ENCODE assay signal across 8 mouse cellular contexts in genomic region chr15:27778256-27778655, GRCm38 (mm10).
DNase-seq lines count a peak whose midpoint lies in the region; ATAC-seq and TF ChIP-seq lines count a peak whose summit lies in the region.
"Had no signal": no experiment of that assay in that cellular context is flagged by ENCODE, and none has a peak within 500 bp of the region (broad histone marks: within the 10 kb centered on the region; RNA-seq: fewer than 3 reads in every experiment).

No protein-coding gene starts in this region.

- no peaks in the 10 kb centered on the region for H3K9me3 ChIP-seq in hindbrain, embryonic 12.5 days (replicated peaks)
- H3K9me3 ChIP-seq in midbrain, embryonic 16.5 days (replicated peaks; ENCODE audit: control insufficient read depth, low read length, poor library complexity, severe bottlenecking): no peaks in the 10 kb centered on the region
- H3K9me3 ChIP-seq: megakaryocyte, embryonic 14.5 days had no signal

- TF ChIP-seq CTCF in layer of hippocampus, adult 2 months (conservative IDR thresholded peaks at IDR 0.05): no peak

- peak; percentile 36 for ATAC-seq in hindbrain, embryonic 12.5 days (ENCODE audit: low FRiP score)
- ATAC-seq in midbrain, embryonic 16.5 days: no peak
- no peak for ATAC-seq in frontal cortex, adult (ENCODE audit: low TSS enrichment)

- H3K27me3 ChIP-seq in hindbrain, embryonic 12.5 days: no peaks in the 10 kb centered on the region
- H3K27me3 ChIP-seq in midbrain, embryonic 16.5 days (ENCODE audit: control insufficient read depth, insufficient read depth, low read depth, low read length): no peaks in the 10 kb centered on the region

- peaks cover 72% of the 10 kb centered on the region for H3K4me1 ChIP-seq in hindbrain, embryonic 12.5 days
- H3K4me1 ChIP-seq in midbrain, embryonic 16.5 days (ENCODE audit: control insufficient read depth, insufficient read depth, low read length): peaks cover 66% of the 10 kb centered on the region

- H3K4me2 ChIP-seq in hindbrain, embryonic 12.5 days (replicated peaks): 0 out of 2 replicates have a peak overlapping the region, but pooled peaks have one; percentile 5
- H3K4me2 ChIP-seq in midbrain, embryonic 16.5 days (ENCODE audit: low read length): no peak overlapping the region

- peak overlapping the region; percentile 86 for H3K27ac ChIP-seq in layer of hippocampus, adult 2 months
- H3K27ac ChIP-seq in hindbrain, embryonic 12.5 days: peak overlapping the region; percentile 81
- H3K27ac ChIP-seq in midbrain, embryonic 16.5 days (ENCODE audit: low read length): peak overlapping the region; percentile 20; the same call in 1 of the 2 replicates

- H3K9ac ChIP-seq in hindbrain, embryonic 12.5 days: 0 out of 2 replicates have a peak overlapping the region, but pooled peaks have one; percentile 13
- H3K9ac ChIP-seq in midbrain, embryonic 16.5 days (ENCODE audit: low read depth, low read length): 0 out of 2 replicates have a peak overlapping the region, but pooled peaks have one; percentile 2

- 43% methylated on average over 3 of the region's 3 CpGs for WGBS in hindbrain, embryonic 12.5 days
- 28% methylated on average over 3 of the region's 3 CpGs for WGBS in midbrain, embryonic 16.5 days

- H3K4me3 ChIP-seq in layer of hippocampus, adult 2 months: no peak overlapping the region; the same call in 1 of the 2 replicates
- no peak overlapping the region for H3K4me3 ChIP-seq in hindbrain, embryonic 12.5 days
- no peak overlapping the region for H3K4me3 ChIP-seq in midbrain, embryonic 16.5 days (ENCODE audit: low read depth, low read length)
- H3K4me3 ChIP-seq: megakaryocyte, embryonic 14.5 days had no signal

- DNase-seq in layer of hippocampus, adult 2 months (ENCODE audit: low spot score in 2 of 2): no peak
- DNase-seq in layer of hippocampus, postnatal 14 days (ENCODE audit: low spot score in 2 of 2): no peak
- DNase-seq in embryo, embryonic 11 days: peak; percentile 61
- DNase-seq in layer of hippocampus, adult 18-20 months (ENCODE audit: low spot score in 2 of 2): no peak

- H3K36me3 ChIP-seq in hindbrain, embryonic 12.5 days: peaks cover 8% of the 10 kb centered on the region
- H3K36me3 ChIP-seq in midbrain, embryonic 16.5 days (ENCODE audit: control insufficient read depth, insufficient read depth, low read length): peaks cover 9% of the 10 kb centered on the region

Comparison
In these comparisons a context has a peak if more than half of its experiments do, and no peak if none do; other contexts are left out.
1. H3K27ac ChIP-seq: peak in every context shown above with its lines; median percentile 86 in layer of hippocampus, adult 2 months; 81 in hindbrain, embryonic 12.5 days; 20 in midbrain, embryonic 16.5 days.